Mouse (Mus musculus): ENCODE data around the gene Zfp988. TPM values are rescaled to one million over a fixed set of nuclear protein-coding genes. Genes with fewer than 3 reads are reported as not detected.
"Not testable (repeated sequence)": the region's sequence is repeated elsewhere in the genome, so short reads cannot be mapped to it uniquely, and the experiment has no call there.

The Zfp988 gene
- total RNA-seq, 2 experiments from 2014 or later: 0.21 to 0.33 TPM

DNA sequence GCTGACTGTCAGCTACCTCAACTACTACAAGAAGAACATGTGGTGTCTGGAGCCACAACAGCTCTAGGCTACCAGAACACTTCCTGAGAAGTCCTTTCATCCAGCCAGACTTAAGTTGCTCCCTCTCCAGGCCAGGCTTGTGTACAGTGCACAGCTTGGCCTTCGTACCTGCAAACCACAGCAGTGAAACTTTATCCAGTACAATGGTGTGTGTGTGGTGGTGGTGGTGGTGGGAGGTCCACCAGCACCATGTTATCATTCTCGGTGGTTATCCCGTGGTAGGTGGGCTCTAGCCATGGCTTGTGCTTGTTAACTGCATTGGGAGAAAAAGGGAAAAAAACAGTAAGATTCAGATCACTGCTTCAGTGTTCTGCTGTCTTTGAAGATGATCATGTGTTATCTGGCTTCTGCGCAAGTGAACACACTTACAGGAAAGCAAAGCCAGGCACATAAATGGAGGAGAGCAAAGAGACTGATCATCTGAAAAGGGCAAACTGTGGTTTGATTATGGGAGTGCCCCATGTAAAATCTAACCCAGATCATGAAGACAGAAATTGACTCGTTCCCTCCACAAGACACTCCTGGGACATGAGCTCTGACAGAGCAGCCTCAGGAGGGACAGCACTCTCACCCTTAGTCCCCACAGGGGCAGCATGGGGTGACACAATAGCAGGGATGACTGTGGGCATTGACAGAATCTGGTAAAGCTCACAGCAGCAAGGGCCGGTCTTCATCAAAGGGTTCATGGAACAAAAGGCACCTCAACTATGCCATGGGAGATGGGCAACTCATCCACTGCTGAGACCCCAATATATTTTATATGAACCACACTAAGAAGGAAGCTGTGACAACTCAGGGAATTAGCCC, 37.8 kb downstream of the Zfp988 start:
- not testable (repeated sequence) for DNase-seq (ENCODE audit: low spot score in 2 of 2)

- DNase-seq (ENCODE audit: low spot score in 2 of 2): not testable (repeated sequence)
These were observed 39.6 kb downstream of the Zfp988 start for GRCm38 (mm10) chr4:147345061-147345554.

GRCm38 (mm10) chr4:147346361-147347035, 41.0 kb downstream of the Zfp988 start:
- DNase-seq (ENCODE audit: low spot score in 2 of 2): not testable (repeated sequence)

- DNase-seq (ENCODE audit: low spot score in 2 of 2): not testable (repeated sequence)
These were observed 41.8 kb downstream of the Zfp988 start for GRCm38 (mm10) chr4:147347300-147347699.

- not testable (repeated sequence) for DNase-seq (ENCODE audit: low spot score in 2 of 2)
These were observed 42.4 kb downstream of the Zfp988 start for GRCm38 (mm10) chr4:147347880-147348279.

DNA sequence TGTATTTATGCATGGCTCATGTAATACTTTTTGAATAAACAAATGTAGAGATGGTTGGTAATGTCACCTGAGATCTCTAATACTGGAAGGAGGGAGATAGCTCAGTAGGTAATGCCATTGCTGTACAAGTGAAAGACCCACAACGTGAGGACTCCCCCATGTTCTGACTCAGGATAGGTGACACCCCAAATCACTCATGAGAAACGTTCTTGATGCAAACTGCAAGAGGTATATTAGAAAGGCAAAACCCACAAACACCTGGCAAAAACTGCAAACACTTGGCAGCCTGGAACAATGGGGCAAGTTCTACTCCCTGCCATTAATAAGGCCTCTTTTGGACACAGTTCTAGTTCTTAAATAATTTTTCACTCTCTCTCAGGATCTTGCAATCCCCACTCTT, 42.9 kb downstream of the Zfp988 start:
- DNase-seq (ENCODE audit: low spot score in 2 of 2): not testable (repeated sequence)

GRCm38 (mm10) chr4:147348906-147349686, 43.6 kb downstream of the Zfp988 start:
- not testable (repeated sequence) for DNase-seq (ENCODE audit: low spot score in 2 of 2)

GRCm38 (mm10) chr4:147349687-147350415, 44.4 kb downstream of the Zfp988 start:
- DNase-seq (ENCODE audit: low spot score in 2 of 2): not testable (repeated sequence)

DNA sequence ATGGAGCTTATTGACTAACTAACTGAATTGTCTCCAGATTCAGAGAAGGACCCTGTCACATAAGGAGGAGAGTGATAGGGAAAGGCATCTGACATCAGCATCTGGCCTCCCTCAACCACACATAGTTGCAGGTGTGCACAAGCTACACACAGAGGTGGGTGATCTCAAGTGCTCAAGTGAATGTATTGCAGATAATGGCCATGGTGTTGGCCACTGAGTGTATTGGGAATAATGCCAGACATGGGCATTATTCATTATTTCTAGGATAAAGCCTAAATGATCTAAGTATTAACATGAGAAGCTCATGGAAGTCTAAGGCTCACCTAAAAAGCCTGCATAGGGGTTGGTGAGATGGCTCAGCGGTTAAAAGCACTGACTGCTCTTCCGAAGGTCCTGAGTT, 45.1 kb downstream of the Zfp988 start:
- DNase-seq (ENCODE audit: low spot score in 2 of 2): not testable (repeated sequence)

- not testable (repeated sequence) for DNase-seq (ENCODE audit: low spot score in 2 of 2)
These were observed 46.0 kb downstream of the Zfp988 start for GRCm38 (mm10) chr4:147351376-147351980.

GRCm38 (mm10) chr4:147353626-147354025, 48.2 kb downstream of the Zfp988 start:
- DNase-seq (ENCODE audit: low spot score in 2 of 2): not testable (repeated sequence)

DNA sequence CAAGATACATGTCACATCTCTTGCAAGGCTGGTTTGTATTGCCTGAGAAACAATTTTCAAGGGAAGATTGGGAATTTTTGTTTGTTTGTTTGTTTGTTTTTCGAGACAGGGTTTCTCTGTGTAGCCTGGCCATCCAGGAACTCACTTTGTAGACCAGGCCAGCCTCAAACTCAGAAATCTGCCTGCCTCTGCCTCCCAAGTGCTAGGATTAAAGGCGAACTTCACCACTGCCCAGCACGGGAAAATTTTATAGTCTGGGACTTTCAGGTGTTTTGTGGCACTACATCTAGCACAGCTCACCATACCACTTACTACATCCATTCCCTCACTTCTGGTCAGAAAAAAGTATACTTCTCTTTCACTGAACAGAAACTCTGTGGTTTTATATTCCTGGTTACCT, 50.6 kb downstream of the Zfp988 start:
- DNase-seq (ENCODE audit: low spot score in 2 of 2): not testable (repeated sequence)

GRCm38 (mm10) chr4:147357195-147357594, 51.7 kb downstream of the Zfp988 start:
- DNase-seq (ENCODE audit: low spot score in 2 of 2): not testable (repeated sequence)

DNA sequence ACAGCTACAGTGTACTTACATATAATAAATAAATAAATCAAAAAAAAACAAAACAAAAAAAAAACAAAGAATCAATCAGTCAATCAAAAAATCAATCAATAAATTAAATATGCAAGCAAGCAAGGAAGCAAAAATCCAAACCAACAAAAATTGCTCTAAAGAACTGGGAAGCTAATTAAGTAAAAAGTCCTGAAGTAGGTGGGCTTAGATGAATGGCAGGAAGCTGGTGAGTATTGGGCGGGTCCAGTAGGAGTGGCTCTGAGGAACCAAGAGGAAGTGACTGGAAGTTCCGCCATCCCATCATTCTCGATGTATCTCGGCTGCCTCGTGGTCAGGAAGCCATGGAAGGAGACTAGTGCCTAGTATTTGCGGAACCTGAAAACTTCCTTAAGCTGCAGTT, 55.5 kb downstream of the Zfp988 start, which contains the start of gene Zfp978:
Gene Zfp978 (plus strand): TSS at position 301 of the 400 bp plus-strand sequence.
- not testable (repeated sequence) for DNase-seq (ENCODE audit: low spot score in 2 of 2)

DNA sequence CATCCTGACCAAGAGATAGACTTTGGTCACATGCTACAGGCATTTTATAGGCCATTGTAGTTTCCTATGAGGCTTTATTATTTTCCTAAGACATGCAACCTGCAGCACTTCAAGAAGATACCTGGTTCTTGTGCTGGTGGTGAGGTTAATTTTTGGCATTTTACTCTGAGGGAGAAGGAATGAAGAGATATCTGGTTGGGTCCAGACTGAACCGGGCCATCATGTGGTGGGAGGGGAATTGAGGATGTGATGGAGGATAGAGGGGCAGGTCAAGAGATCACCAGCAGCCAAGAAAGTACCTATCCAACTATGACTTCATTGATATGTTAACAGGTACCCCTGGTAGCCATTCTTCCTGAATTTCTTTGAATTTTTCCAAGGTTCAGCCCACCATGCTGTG, 56.4 kb downstream of the Zfp988 start:
- DNase-seq (ENCODE audit: low spot score in 2 of 2): not testable (repeated sequence)

- not testable (repeated sequence) for DNase-seq (ENCODE audit: low spot score in 2 of 2)
These were observed 64.1 kb downstream of the Zfp988 start for GRCm38 (mm10) chr4:147369564-147369963.

DNA sequence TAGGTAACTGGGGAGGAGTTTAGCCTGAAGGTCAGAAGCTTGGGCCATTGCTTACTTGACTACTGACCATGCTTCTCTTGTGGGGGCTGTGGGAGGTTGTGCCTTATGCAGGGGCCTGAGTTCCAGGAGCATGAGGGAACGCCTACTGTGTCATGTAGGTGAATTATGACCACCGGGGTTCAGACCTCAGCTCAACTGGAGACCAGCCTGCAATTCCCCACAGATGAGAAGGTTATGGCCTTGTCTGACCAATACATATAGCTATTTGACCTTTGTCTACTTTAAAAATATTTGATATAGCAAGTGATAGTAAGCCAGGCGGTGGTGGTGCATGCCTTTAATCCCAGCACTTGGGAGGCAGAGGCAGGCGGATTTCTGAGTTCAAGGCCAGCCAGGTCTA, 77.7 kb downstream of the Zfp988 start:
- not testable (repeated sequence) for DNase-seq (ENCODE audit: low spot score in 2 of 2)

Measured in left cerebral cortex, adult 18-20 months (tissue).